Mouse (Mus musculus) neural tube, embryonic 15.5 days (tissue): Measurements from ENCODE around the gene Far1. TPM values are rescaled to one million over a fixed set of nuclear protein-coding genes. Genes with fewer than 3 reads are reported as not detected.

Experiments used
- ATAC-seq: fragments of 200-750 bp; cut with Nextera tagmentation; 2 replicates; pipeline ENCODE4 v1.8.0; 2017; ENCODE audit warnings: mild to moderate bottlenecking, moderate TSS enrichment, moderate library complexity; ENCODE audit not compliant: low FRiP score
- H3K27ac ChIP-seq: fragments of 300-500 bp; sonication (generic); replicated peaks from 2 replicates; pipeline ENCODE4 v1.5.1; 2015; ENCODE audit warnings: mild to moderate bottlenecking, inconsistent platforms
- H3K27me3 ChIP-seq: fragments of 300-500 bp; sonication (generic); replicated peaks from 2 replicates; pipeline ENCODE4 v1.6.1; 2015; ENCODE audit warnings: inconsistent platforms
- H3K36me3 ChIP-seq: fragments of 300-500 bp; sonication (generic); 2 replicates; pipeline ENCODE4 v1.6.1; 2015; ENCODE audit warnings: inconsistent platforms
- H3K4me1 ChIP-seq: fragments of 300-500 bp; sonication (generic); 2 replicates; pipeline ENCODE4 v1.6.1; 2015; ENCODE audit warnings: inconsistent platforms
- H3K4me2 ChIP-seq: fragments of 300-500 bp; sonication (generic); 2 replicates; pipeline ENCODE4 v1.6.1; 2015; ENCODE audit warnings: inconsistent platforms, mild to moderate bottlenecking, moderate library complexity
- H3K4me3 ChIP-seq: fragments of 300-500 bp; sonication (generic); replicated peaks from 2 replicates; pipeline ENCODE4 v1.5.1; 2015; ENCODE audit warnings: mild to moderate bottlenecking, inconsistent platforms
- H3K9ac ChIP-seq: fragments of 300-500 bp; sonication (generic); replicated peaks from 2 replicates; pipeline ENCODE4 v1.6.1; 2015; ENCODE audit warnings: mild to moderate bottlenecking, inconsistent platforms
- H3K9me3 ChIP-seq: fragments of 300-500 bp; sonication (generic); replicated peaks from 2 replicates; pipeline ENCODE4 v1.6.1; 2016; ENCODE audit warnings: inconsistent platforms
- WGBS: fragments of 180-500 bp; shearing (Covaris S2); methylation state at CpG from one replicate; pipeline ENCODE4 v1.1.7; 2015; ENCODE audit warnings: mixed read lengths; 5-methylcytosine and 5-hydroxymethylcytosine counted together
- polyA plus RNA-seq: library from polyadenylated mRNA; unstranded; fragments of >200 nt; fragmentation: Nextera tagmentation; extraction: Ambion mirVana; gene quantifications from 2 replicates; pipeline ENCODE4 v1.2.1, GENCODE M21; 2015

Gene Far1
- polyA plus RNA-seq, 1 experiment from 2014 or later, result 61.2 TPM

GRCm38 (mm10) chr7:113612628-113613027 is 99.0 kb downstream of the Far1 start:
- Histone ChIP-seq H3K9ac (no peak overlapping the region), H3K4me3 (no peak overlapping the region), H3K9me3 (no peaks in the 10 kb centered on the region), H3K27ac (no peak overlapping the region), H3K4me1 (peaks cover 14% of the 10 kb centered on the region), H3K27me3 (no peaks in the 10 kb centered on the region), H3K4me2 (no peak overlapping the region), H3K36me3 (no peaks in the 10 kb centered on the region)
- ATAC-seq, result no peak
- 86% methylated on average over 4 of the region's 4 CpGs for WGBS

GRCm38 (mm10) chr7:113614198-113614927 is 100.7 kb downstream of the Far1 start:
- Histone ChIP-seq H3K27ac (no peak overlapping the region), H3K4me1 (no peaks in the 10 kb centered on the region; the same call in 1 of the 2 replicates), H3K9ac (no peak overlapping the region), H3K4me3 (no peak overlapping the region), H3K9me3 (no peaks in the 10 kb centered on the region), H3K4me2 (no peak overlapping the region), H3K36me3 (no peaks in the 10 kb centered on the region), H3K27me3 (no peaks in the 10 kb centered on the region)
- 86% methylated on average over 10 of the region's 10 CpGs for WGBS
- ATAC-seq, result no peak

DNA sequence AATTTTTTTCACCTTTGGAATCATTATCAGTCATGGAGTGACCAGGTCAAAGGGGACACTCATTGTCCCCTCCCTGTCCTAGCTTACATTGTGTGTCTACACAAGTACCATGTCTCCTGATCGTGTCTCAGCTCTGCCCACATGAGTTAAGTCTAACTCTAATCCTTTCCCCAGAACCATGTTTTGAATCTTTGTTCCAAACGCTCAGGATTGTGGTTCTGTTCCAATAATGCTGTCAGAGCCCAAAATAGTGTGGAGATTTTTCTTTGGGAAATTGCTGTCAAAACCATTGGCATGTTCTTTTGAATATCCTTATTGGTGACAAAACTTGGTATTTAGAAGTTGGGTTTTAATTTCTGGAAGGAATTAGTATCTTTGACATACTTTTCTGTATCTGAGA is 105.5 kb downstream of the Far1 start:
- no peaks in the 10 kb centered on the region for H3K36me3 ChIP-seq
- H3K9ac ChIP-seq, result no peak overlapping the region
- H3K4me3 ChIP-seq, result no peak overlapping the region
- no peak overlapping the region for H3K27ac ChIP-seq
- no peaks in the 10 kb centered on the region for H3K9me3 ChIP-seq
- H3K4me2 ChIP-seq, result no peak overlapping the region
- 91% methylated on average over 2 of the region's 2 CpGs for WGBS
- no peak for ATAC-seq
- H3K4me1 ChIP-seq, result 0 out of 2 replicates have a peak, but pooled peaks cover 8% of the 10 kb centered on the region
- no peaks in the 10 kb centered on the region for H3K27me3 ChIP-seq

GRCm38 (mm10) chr7:113619768-113620167 is 106.1 kb downstream of the Far1 start:
- Histone ChIP-seq H3K27me3 (no peaks in the 10 kb centered on the region), H3K9ac (no peak overlapping the region), H3K4me2 (no peak overlapping the region), H3K36me3 (no peaks in the 10 kb centered on the region), H3K4me3 (no peak overlapping the region), H3K4me1 (0 out of 2 replicates have a peak, but pooled peaks cover 8% of the 10 kb centered on the region), H3K27ac (peak overlapping the region; percentile 64; the same call in 1 of the 2 replicates), H3K9me3 (no peaks in the 10 kb centered on the region)
- ATAC-seq, result peak; percentile 65
- WGBS, result 72% methylated on average over 9 of the region's 9 CpGs

Other genes starting within 250 kb of the Far1 start
- gene Btbd10, start 144.4 kb upstream of the Far1 start, polyA plus RNA-seq, result 67.2 and 74.4 TPM in 2 replicates
- 3.7 TPM in 1 of 2 replicates, not detected in the other for gene Pth, start 125.3 kb upstream of the Far1 start, polyA plus RNA-seq